Mouse (Mus musculus) liver, adult 2 months (tissue): ENCODE measurements at regions not wholly inside any gene's neighbourhood (a gene's known extent, or its start where the extent isn't known, plus 50 kb on each side); places are given as distances from the start of the nearest gene placed in this dataset.

Experiments
- CTCF ChIP-seq: fragments of 200-500 bp; IDR thresholded peaks from 2 replicates; pipeline ENCODE4 v1.5.1; 2011; ENCODE audit warnings: low read depth, low read length, control low read depth
- POLR2A ChIP-seq: fragments of 200-500 bp; IDR thresholded peaks from 2 replicates; pipeline ENCODE4 v1.6.1; 2011; ENCODE audit warnings: low read length, control low read depth; ENCODE audit not compliant: insufficient read depth; ENCODE audit errors: extremely low read depth

DNA sequence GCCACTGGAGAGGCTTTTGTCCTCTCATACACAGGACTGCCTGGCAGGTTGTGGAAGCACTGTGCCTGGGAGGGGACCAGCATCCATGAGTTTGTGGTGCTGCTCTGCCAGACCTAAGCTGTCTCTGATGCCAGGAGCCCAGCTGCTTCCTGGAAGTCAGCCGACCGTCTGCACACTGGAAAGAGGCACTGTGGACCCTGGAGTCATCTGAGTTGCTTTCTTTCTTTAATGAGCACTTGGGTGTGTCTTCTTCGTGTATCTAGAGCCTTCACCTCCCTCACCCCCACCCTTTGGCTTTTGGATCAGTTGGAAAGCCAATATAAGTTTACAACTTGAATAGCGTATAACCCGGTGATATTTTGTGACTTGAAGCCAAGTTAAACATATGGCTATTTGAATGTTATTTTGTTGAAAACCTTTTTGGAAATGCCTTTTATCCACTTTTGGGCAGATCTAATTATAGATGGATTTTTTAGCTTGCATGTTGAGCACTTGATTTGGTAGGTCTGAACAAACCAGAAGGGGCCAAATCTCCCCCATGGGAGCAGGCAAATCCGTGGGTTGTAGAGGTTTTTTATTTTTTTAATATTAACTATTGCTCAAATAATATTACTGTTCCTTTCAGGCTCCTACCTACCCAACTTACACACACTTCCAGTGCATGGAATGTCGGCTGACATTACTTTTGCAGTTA is 92.6 kb upstream of the Twist2 start:
- TF ChIP-seq CTCF (no peak), POLR2A (no peak)
